Mouse (Mus musculus) forebrain, embryonic 15.5 days (tissue): ENCODE results near the gene Zdhhc19. TPM values are rescaled to one million over a fixed set of nuclear protein-coding genes. Genes with fewer than 3 reads are reported as not detected.
A peak's percentile ranks its signal among the peaks of the same experiment; 100 is the strongest.

ENCODE experiments used
- ATAC-seq: fragments of 200-750 bp; cut with Nextera tagmentation; replicated peaks from 2 replicates; pipeline ENCODE4 v1.8.0; 2017; ENCODE audit warnings: mild to moderate bottlenecking, moderate TSS enrichment, moderate library complexity
- H3K27ac ChIP-seq: fragments of 300-500 bp; sonication (generic); replicated peaks from 2 replicates; pipeline ENCODE4 v1.5.1; 2015; ENCODE audit warnings: mild to moderate bottlenecking, inconsistent platforms
- H3K27me3 ChIP-seq: fragments of 300-500 bp; sonication (generic); 2 replicates; pipeline ENCODE4 v1.6.1; 2015; ENCODE audit warnings: inconsistent platforms
- H3K36me3 ChIP-seq: fragments of 300-500 bp; sonication (generic); 2 replicates; pipeline ENCODE4 v1.6.1; 2015; ENCODE audit warnings: mild to moderate bottlenecking, inconsistent platforms
- H3K4me1 ChIP-seq: fragments of 300-500 bp; sonication (generic); 2 replicates; pipeline ENCODE4 v1.6.1; 2015; ENCODE audit warnings: inconsistent platforms
- H3K4me2 ChIP-seq: fragments of 300-500 bp; sonication (generic); replicated peaks from 2 replicates; pipeline ENCODE4 v1.6.1; 2015; ENCODE audit warnings: mild to moderate bottlenecking, inconsistent platforms
- H3K4me3 ChIP-seq: fragments of 300-500 bp; sonication (generic); 2 replicates; pipeline ENCODE4 v1.5.1; 2015; ENCODE audit warnings: mild to moderate bottlenecking, inconsistent platforms
- H3K9ac ChIP-seq: fragments of 300-500 bp; sonication (generic); replicated peaks from 2 replicates; pipeline ENCODE4 v1.6.1; 2015; ENCODE audit warnings: mild to moderate bottlenecking, inconsistent platforms
- H3K9me3 ChIP-seq: fragments of 300-500 bp; sonication (generic); 2 replicates; pipeline ENCODE4 v1.6.1; 2016; ENCODE audit warnings: inconsistent platforms
- WGBS: fragments of 180-500 bp; shearing (Covaris S2); methylation state at CpG from one replicate; pipeline ENCODE4 v1.1.7; 2015; ENCODE audit warnings: mixed read lengths; 5-methylcytosine and 5-hydroxymethylcytosine counted together
- polyA plus RNA-seq: library from polyadenylated mRNA; unstranded; fragments of >200 nt; fragmentation: Nextera tagmentation; extraction: Ambion mirVana; gene quantifications from 2 replicates; pipeline ENCODE4 v1.2.1, GENCODE M21; 2015

Gene Zdhhc19
- polyA plus RNA-seq, 1 experiment from 2014 or later, result not detected

DNA sequence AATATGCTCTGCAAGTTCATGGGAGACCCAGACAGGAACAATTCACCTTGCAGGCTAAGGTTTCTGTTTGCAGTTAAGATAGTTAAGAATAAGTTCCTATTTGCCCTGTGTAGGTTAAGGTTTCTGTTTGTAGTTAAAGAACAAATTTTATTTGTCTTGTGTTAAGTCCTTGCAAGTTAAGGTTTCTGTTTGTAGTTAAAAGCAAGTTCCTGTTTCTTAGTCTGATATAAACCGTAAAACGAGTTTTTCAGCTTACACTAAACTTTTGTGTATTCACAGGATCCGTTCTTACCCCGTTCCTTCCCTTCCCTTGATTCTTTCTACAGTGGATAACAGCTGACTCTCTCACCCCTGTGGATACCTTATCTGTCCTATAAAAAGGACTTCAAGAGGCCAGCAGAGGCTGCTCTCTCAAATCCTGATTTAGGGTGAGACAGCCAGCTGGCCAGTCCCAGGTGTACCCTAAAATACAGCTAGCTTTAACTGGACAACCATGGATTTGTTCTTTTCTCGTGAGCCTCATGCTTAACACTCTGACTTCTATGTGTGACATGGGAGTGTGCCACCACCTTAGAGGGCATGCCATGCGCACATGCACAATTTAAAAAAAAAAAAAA lies 26.6 kb downstream of the Zdhhc19 start:
- Histone ChIP-seq H3K4me2 (no peak overlapping the region), H3K9me3 (no peaks in the 10 kb centered on the region), H3K36me3 (no peaks in the 10 kb centered on the region), H3K27me3 (no peaks in the 10 kb centered on the region), H3K9ac (no peak overlapping the region), H3K4me3 (no peak overlapping the region), H3K4me1 (0 out of 2 replicates have a peak, but pooled peaks cover 7% of the 10 kb centered on the region), H3K27ac (no peak overlapping the region)
- WGBS, result 88% methylated on average over 6 of the region's 6 CpGs
- ATAC-seq, result no peak

DNA sequence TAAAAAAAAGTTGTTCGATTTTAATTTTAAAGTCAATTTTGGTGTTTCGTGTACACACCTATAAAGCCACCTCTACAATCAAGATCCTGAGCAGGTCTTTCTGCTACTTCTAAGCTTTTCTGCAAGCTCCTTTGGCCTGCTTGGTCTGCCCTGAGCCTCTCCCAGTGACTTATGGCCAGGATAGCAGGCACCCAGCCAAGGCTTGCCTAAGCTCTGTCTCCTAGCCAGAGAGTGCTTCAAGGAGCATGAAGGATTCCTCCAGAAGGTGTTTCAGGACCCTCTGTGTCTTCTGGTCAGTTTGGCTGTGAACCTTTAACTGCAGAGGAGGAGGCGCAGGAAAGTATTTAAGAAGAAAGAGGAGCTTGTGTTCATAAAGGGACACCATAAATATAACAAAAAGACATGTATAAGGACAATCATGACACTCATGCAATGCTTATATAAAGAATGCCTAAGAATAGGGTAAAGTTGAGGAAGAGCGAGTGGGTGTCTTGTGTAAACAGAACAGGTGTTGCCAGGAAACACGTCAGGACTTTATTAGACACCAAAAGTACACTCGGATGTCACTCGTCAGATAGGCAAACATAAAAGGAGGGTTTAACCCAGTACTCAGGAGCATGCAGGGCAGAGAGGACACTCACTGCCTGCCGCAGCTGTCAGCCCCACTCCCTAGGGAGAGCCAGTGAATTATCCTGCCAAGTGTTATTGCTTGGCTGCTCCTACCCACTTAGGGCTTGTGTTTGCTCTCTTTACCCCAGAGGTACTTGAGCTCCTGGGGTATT lies 27.6 kb downstream of the Zdhhc19 start:
- Histone ChIP-seq H3K4me3 (no peak overlapping the region), H3K9me3 (no peaks in the 10 kb centered on the region), H3K36me3 (no peaks in the 10 kb centered on the region), H3K4me2 (no peak overlapping the region), H3K9ac (no peak overlapping the region), H3K4me1 (0 out of 2 replicates have a peak, but pooled peaks cover 7% of the 10 kb centered on the region), H3K27me3 (no peaks in the 10 kb centered on the region), H3K27ac (0 out of 2 replicates have a peak overlapping the region, but pooled peaks have one; percentile 22)
- ATAC-seq, result no peak
- 78% methylated on average over 8 of the region's 8 CpGs for WGBS

DNA sequence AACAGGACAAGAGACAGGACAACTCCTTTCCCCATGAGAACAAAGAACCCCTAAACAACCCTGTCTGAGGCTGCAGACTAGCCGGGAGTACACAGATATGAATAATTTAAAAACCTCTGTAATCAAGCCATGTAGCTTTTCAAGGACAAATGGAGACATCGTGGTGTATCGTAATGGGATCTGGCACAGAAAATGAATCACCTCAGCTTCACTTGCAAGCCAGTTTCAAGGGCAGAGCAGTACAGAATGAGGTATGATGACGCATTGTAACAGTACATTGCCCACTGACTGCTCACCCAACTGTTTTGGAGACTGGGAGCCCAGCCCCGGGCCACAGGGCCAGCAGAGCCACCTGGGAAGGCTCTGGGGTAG lies 28.2 kb downstream of the Zdhhc19 start:
- no peak overlapping the region for H3K9ac ChIP-seq
- 68% methylated on average over 5 of the region's 5 CpGs for WGBS
- H3K4me2 ChIP-seq, result no peak overlapping the region
- no peak overlapping the region for H3K4me3 ChIP-seq
- no peaks in the 10 kb centered on the region for H3K27me3 ChIP-seq
- H3K27ac ChIP-seq, result 0 out of 2 replicates have a peak overlapping the region, but pooled peaks have one; percentile 22
- H3K4me1 ChIP-seq, result 0 out of 2 replicates have a peak, but pooled peaks cover 7% of the 10 kb centered on the region
- no peaks in the 10 kb centered on the region for H3K9me3 ChIP-seq
- ATAC-seq, result no peak
- H3K36me3 ChIP-seq, result no peaks in the 10 kb centered on the region

DNA sequence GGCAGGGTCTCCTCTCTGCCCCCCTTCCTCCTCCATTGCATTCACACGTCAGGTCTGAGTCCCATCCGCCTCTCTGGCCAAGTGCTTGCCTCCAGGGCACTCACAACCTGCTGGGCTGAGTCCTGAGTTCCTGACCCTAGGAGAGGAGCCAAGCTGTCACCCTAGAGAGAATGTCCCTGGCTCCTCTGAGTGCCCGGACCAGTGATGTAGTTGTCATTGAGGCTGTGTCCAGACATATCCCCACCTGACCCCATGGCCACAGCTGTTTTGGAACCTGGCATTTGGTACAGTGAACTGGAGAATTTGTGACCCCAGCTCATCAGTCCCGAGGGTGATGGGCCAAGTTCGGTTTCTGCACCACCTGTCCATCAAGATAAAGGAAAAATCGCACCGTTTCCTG lies 30.8 kb downstream of the Zdhhc19 start:
- H3K4me1 ChIP-seq, result 0 out of 2 replicates have a peak, but pooled peaks cover 2% of the 10 kb centered on the region
- no peak for ATAC-seq
- H3K9ac ChIP-seq, result no peak overlapping the region
- no peak overlapping the region for H3K4me2 ChIP-seq
- 75% methylated on average over 7 of the region's 7 CpGs for WGBS
- no peak overlapping the region for H3K4me3 ChIP-seq
- no peak overlapping the region for H3K27ac ChIP-seq
- H3K9me3 ChIP-seq, result no peaks in the 10 kb centered on the region
- no peaks in the 10 kb centered on the region for H3K36me3 ChIP-seq
- no peaks in the 10 kb centered on the region for H3K27me3 ChIP-seq

DNA sequence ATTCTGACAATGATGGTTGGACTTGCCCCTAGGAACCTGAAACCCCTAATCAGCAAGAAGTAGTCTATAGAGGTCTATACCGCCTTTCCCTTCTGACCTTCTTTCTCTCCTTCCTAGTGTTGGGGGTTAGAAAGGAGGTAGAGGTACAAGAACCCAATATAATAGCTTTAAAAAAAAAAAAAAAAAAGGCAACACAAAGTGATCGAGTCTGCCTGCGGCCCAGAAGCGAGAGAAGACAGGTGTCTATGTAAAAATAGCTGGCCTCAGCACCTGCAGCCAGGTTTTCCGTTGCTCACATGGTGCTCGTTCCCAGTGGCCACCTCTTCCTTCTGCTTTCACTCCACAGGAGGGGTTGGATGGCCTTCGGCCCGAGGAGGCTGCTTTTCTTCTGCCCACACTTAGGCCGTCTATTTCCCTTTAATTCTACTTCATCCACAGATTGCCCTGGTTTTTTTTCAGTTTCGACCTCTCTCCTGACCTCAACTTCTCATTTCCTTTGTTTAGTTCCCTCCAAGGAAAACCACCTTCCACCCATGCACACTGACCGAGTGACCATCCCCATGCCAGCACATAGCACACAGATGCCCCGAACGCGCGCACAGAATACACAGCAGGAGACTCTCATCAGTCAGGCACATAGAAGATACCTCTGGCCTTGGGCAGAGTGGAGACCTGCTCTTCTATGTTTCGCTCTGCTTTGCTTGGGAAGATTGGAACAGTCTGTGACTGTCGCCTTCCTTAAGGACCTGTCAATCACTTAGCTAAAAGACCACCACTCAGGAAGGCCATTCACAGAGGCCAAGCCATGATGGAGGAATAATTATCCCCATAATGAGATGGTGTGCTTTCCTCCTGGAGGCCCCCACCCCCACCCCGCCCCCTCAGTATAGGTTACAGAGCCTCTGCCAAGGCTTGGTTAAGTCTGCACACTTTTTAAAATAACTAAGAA lies 37.1 kb downstream of the Zdhhc19 start:
- H3K4me2 ChIP-seq, result no peak overlapping the region
- no peaks in the 10 kb centered on the region for H3K9me3 ChIP-seq
- ATAC-seq, result peak; percentile 41; the same call in 1 of the 2 replicates
- H3K4me1 ChIP-seq, result peaks cover 11% of the 10 kb centered on the region
- H3K36me3 ChIP-seq, result no peaks in the 10 kb centered on the region
- no peak overlapping the region for H3K27ac ChIP-seq
- H3K4me3 ChIP-seq, result no peak overlapping the region
- no peaks in the 10 kb centered on the region for H3K27me3 ChIP-seq
- H3K9ac ChIP-seq, result no peak overlapping the region
- 47% methylated on average over 18 of the region's 18 CpGs for WGBS

DNA sequence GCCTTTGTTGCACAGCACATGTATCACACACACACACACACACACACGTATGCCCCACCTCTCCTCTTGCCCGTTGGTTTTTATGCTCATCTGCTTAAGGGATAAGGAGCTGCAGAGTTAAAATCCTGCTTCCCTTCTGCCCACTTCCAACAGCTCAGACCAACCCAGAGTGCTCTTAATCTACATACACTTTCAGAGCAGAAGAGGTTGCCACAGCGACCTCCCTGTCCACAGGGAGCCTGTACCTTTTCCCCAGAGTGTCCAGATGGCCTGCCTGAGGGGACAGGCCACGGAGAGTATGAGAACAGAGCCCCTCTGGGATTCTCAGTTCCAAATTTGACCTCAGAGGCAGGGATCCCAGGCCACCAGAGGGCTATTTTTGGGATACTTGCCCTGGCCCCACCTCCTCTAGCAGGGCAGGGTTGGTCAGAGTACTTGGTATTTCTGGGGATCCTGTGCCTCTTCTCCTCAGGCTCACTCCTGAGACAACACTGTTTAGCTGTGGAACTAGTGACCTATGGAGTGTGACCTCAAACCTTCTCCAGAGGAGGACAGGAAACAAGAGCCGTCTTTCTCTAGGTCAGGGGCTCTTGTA lies 39.2 kb downstream of the Zdhhc19 start:
- 48% methylated on average over 5 of the region's 5 CpGs for WGBS
- ATAC-seq, result no peak
- H3K36me3 ChIP-seq, result no peaks in the 10 kb centered on the region
- H3K27ac ChIP-seq, result no peak overlapping the region
- no peak overlapping the region for H3K4me2 ChIP-seq
- no peak overlapping the region for H3K4me3 ChIP-seq
- peaks cover 14% of the 10 kb centered on the region for H3K4me1 ChIP-seq
- H3K9ac ChIP-seq, result no peak overlapping the region
- H3K9me3 ChIP-seq, result no peaks in the 10 kb centered on the region
- no peaks in the 10 kb centered on the region for H3K27me3 ChIP-seq

DNA sequence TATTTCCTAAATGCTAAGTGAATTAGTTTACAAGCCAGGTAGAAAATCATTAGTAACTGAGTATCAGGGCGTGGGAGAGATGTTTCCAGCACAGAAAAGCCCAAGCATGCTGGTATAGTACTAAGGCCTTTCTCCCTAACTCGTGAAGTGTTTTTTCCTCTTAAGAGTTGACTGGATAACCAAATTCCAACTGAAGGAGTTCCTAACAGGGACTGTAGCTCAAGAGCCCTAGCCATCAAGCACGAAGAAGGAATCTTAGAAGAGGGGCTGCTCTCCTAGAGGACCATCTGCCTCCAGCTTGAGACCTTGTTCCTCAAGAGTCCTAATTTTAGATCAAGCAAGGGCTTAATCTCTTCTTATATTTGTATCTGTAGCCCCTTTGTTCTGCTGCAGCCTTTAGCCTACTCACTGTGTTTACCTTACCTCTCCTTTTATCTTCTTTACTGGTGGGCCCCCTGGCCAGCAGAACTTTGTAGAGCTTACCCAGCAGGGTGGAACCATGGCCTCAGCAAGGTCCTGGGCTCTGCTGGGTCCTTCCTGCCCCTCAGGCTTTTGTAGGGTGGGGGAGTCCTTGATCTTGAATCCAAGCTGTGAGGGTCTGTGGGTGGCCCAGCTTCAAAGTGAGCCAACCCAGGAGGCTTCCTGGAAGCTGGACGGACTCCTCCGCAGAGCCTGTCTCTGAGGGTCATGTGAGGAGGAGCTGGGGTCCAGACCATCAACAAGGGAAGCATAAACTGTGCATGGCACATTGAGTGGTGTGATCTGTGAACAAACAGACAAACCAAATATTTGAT lies 42.0 kb downstream of the Zdhhc19 start:
- Histone ChIP-seq H3K4me3 (no peak overlapping the region), H3K27ac (no peak overlapping the region), H3K9ac (no peak overlapping the region), H3K9me3 (no peaks in the 10 kb centered on the region), H3K4me2 (no peak overlapping the region), H3K36me3 (no peaks in the 10 kb centered on the region), H3K4me1 (peaks cover 12% of the 10 kb centered on the region), H3K27me3 (no peaks in the 10 kb centered on the region)
- WGBS, result 48% methylated on average over 5 of the region's 5 CpGs
- ATAC-seq, result no peak

DNA sequence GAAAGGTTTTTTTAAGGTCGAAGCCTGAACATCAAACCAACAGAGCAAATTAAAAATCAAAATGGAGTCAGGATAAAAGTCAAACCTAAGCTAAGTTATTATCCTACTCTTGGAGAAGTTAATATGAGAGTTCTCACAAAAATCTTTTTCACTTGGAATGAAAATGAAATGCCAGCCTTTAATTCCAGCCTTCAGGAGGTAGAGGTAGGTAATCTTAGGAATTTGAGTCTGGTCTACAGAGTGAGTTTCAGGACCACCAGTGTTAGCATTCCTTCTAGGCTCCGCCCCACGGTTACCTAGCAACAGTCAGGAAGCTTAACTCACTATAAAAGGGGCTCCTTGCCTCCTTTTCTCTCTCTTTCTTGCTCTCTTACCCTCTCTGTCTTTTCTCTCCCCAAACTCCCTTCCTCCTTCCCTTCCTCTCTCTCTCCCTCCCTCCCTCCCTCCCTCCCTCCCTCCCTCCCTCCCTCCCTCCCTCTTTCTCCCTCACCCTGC lies 42.7 kb downstream of the Zdhhc19 start:
- Histone ChIP-seq H3K27me3 (no peaks in the 10 kb centered on the region), H3K36me3 (no peaks in the 10 kb centered on the region), H3K4me2 (no peak overlapping the region), H3K9me3 (no peaks in the 10 kb centered on the region), H3K27ac (no peak overlapping the region), H3K4me1 (0 out of 2 replicates have a peak, but pooled peaks cover 5% of the 10 kb centered on the region), H3K4me3 (no peak overlapping the region), H3K9ac (no peak overlapping the region)
- 32% methylated on average over 3 of the region's 3 CpGs for WGBS
- no peak for ATAC-seq

DNA sequence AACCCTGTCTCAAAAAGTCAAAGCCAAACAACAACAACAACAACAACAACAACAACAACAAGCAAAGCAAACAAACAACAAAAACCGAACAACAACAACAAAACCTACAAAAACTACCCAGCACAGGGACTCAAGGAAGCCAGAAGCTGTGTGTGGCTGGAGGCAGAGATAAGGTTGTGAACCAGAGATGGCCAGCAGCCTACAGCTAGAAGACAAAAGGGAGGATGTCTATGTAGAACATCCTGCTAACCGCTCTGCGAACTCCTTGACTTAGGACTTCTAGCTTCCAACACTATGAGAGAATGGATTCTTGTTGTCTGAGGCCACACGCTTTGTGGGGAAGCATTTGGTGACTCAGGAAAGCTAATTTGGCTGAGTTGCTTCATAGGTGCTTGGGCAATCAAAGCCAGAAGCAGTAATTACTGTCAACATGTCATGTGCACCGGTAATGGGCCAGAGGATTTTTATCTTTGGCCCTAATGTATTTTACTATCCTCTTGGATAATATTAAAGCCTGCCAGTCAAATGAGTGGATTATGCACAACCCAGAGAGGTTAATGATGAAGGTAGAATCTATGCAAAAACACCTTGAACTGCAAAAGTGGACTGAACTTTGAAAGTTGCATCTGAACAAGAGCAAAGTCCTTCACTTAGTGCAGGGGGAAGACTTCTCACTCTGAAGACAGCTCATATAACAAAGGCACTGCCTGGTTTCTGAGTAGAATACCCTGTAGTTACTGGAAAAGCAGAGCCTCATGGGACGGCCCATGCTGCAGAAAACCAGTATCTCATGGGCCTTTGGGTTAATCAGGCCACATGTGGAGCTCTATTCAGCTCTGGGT lies 45.5 kb downstream of the Zdhhc19 start:
- Histone ChIP-seq H3K27me3 (no peaks in the 10 kb centered on the region), H3K27ac (no peak overlapping the region), H3K4me1 (0 out of 2 replicates have a peak, but pooled peaks cover 3% of the 10 kb centered on the region), H3K9ac (no peak overlapping the region), H3K4me3 (no peak overlapping the region), H3K4me2 (no peak overlapping the region), H3K36me3 (no peaks in the 10 kb centered on the region), H3K9me3 (no peaks in the 10 kb centered on the region)
- 89% methylated on average over 6 of the region's 6 CpGs for WGBS
- no peak for ATAC-seq

DNA sequence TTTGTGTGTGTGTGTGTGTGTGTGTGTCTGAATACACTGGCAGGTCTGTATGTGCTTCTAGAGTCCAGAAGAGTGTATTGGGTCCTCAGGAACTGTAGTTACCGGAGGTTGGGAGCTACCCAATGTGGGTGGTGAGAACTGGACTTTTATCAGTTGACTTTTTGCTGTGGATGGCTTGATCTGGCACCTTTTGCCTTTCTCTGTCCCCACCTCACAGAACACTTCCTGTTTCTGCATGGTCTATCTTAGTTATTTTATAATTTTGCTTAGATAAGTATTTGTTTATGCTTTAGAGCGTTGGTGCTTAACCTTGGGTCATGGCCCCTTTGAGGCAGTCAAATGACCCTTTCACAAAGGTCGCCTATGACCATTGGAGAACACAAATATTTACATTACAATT lies 47.4 kb downstream of the Zdhhc19 start:
- Histone ChIP-seq H3K4me1 (0 out of 2 replicates have a peak, but pooled peaks cover 3% of the 10 kb centered on the region), H3K4me3 (no peak overlapping the region), H3K27ac (no peak overlapping the region), H3K27me3 (no peaks in the 10 kb centered on the region), H3K36me3 (no peaks in the 10 kb centered on the region), H3K9me3 (no peaks in the 10 kb centered on the region), H3K4me2 (no peak overlapping the region), H3K9ac (no peak overlapping the region)
- 74% methylated on average over 3 of the region's 3 CpGs for WGBS
- ATAC-seq, result no peak
